Mouse (Mus musculus) neural tube, embryonic 13.5 days (tissue): Measurements from ENCODE around the gene Col2a1. TPM values are rescaled to one million over a fixed set of nuclear protein-coding genes. Genes with fewer than 3 reads are reported as not detected.
A peak's percentile ranks its signal among the peaks of the same experiment; 100 is the strongest.

Experiments used
- ATAC-seq: fragments of 200-750 bp; cut with Nextera tagmentation; 2 replicates; pipeline ENCODE4 v1.8.0; 2017; ENCODE audit warnings: low read depth, mild to moderate bottlenecking, moderate TSS enrichment, moderate library complexity
- H3K27ac ChIP-seq: fragments of 300-500 bp; sonication (generic); replicated peaks from 2 replicates; pipeline ENCODE4 v1.5.1; 2015; ENCODE audit warnings: moderate library complexity, mild to moderate bottlenecking, inconsistent platforms
- H3K27me3 ChIP-seq: fragments of 300-500 bp; sonication (generic); 2 replicates; pipeline ENCODE4 v1.6.1; 2015; ENCODE audit warnings: mild to moderate bottlenecking, inconsistent platforms
- H3K36me3 ChIP-seq: fragments of 300-500 bp; sonication (generic); 2 replicates; pipeline ENCODE4 v1.6.1; 2015; ENCODE audit warnings: mild to moderate bottlenecking, inconsistent platforms
- H3K4me1 ChIP-seq: fragments of 300-500 bp; sonication (generic); replicated peaks from 2 replicates; pipeline ENCODE4 v1.6.1; 2015; ENCODE audit warnings: inconsistent platforms
- H3K4me2 ChIP-seq: fragments of 300-500 bp; sonication (generic); 2 replicates; pipeline ENCODE4 v1.6.1; 2015; ENCODE audit warnings: inconsistent platforms, mild to moderate bottlenecking, moderate library complexity
- H3K4me3 ChIP-seq: fragments of 300-500 bp; sonication (generic); 2 replicates; pipeline ENCODE4 v1.5.1; 2015; ENCODE audit warnings: mild to moderate bottlenecking, inconsistent platforms
- H3K9ac ChIP-seq: fragments of 300-500 bp; sonication (generic); 2 replicates; pipeline ENCODE4 v1.6.1; 2015; ENCODE audit warnings: moderate library complexity, mild to moderate bottlenecking, inconsistent platforms
- H3K9me3 ChIP-seq: fragments of 300-500 bp; sonication (generic); 2 replicates; pipeline ENCODE4 v1.6.1; 2016; ENCODE audit warnings: inconsistent platforms
- WGBS: fragments of 180-500 bp; shearing (Covaris S2); methylation state at CpG from one replicate; pipeline ENCODE4 v1.1.7; 2015; 5-methylcytosine and 5-hydroxymethylcytosine counted together
- polyA plus RNA-seq: library from polyadenylated mRNA; unstranded; fragments of >200 nt; fragmentation: Nextera tagmentation; extraction: Ambion mirVana; gene quantifications from 2 replicates; pipeline ENCODE4 v1.2.1, GENCODE M21; 2015

Col2a1 gene
- polyA plus RNA-seq, result 67.1 and 89.2 TPM in 2 replicates

DNA sequence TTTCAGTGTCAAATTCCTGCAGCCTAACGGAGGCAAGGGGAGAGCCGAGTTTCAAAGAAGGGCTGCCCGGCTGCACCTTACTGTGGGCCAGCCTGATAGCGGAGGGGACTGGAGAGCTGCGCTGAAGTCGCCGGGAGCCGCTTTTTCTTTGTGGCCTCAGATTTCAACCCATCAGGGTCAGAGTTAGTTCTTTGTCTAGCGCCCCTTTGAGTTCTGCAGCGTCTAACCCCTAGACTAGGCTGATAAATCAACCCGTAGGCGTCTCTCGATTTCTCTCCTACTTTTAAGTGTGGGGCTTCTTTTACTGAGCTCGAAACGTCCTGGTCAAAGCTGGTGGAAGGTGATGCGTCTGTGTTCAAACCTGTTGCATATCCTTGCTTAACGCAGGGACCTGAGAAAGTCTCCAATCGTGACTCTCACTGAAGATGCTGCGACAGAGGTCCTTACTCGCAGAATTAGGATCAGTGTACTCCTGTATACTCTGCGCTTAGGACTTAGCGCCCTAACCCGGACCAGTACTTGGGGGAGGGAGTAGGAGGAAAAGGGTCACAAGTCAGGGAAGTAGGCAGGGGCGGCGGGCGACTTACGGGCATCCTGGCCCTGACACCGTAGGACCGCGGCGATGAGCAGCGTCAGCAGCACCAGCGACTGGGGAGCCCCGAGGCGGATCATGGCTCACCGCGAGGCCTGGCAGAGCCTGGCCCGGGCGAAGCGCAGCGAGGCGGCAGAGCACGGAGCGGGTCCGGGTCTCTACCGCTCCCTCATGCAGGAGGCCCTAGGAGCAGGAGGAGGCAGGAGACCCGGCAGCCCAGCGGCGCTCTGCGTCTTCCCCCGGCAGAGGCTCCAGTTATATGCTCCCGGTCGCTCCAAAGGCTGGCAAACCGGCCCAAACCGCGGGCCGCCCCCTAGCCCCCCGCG lies at the start of gene Col2a1:
Col2a1 (minus strand) TSS at position 874 of the 918 bp plus-strand sequence.
- H3K4me3 ChIP-seq, result peak within 1 kb of the TSS; percentile 43
- H3K9ac ChIP-seq, result peak within 1 kb of the TSS; percentile 68
- H3K4me2 ChIP-seq, result peak within 1 kb of the TSS; percentile 84
- peak; percentile 22 for ATAC-seq
- no peaks in the 10 kb centered on the region for H3K9me3 ChIP-seq
- no peaks in the 10 kb centered on the region for H3K36me3 ChIP-seq
- WGBS, result under 1% methylated on average over 59 of the region's 59 CpGs
- H3K4me1 ChIP-seq, result peaks cover 63% of the 10 kb centered on the region
- H3K27me3 ChIP-seq, result peaks cover 61% of the 10 kb centered on the region
- H3K27ac ChIP-seq, result peak within 1 kb of the TSS; percentile 87

DNA sequence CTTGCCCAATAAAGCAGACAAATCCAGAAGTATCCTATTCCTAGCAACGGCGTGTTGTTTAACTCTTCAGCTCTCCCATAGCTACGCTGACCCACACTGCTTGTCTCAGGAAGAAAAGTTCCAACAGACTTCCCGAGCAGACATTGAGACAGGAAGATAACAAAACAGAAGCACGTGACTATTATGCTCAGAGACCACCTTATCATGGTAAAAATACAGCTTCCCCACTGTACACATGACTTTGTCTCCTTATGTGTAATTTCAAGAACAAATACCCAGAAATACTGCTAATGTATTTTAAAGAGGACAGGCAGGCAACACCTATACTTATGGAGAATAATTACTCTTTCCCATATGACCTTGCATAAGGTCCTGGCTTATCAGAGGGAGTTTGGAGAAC lies 47.2 kb upstream of the Col2a1 start:
- Histone ChIP-seq H3K9me3 (no peaks in the 10 kb centered on the region), H3K27me3 (no peaks in the 10 kb centered on the region), H3K4me1 (no peaks in the 10 kb centered on the region), H3K27ac (no peak overlapping the region), H3K36me3 (peaks cover 63% of the 10 kb centered on the region), H3K4me2 (no peak overlapping the region), H3K9ac (no peak overlapping the region), H3K4me3 (no peak overlapping the region)
- WGBS, result 90% methylated on average over 5 of the region's 5 CpGs
- ATAC-seq, result no peak

DNA sequence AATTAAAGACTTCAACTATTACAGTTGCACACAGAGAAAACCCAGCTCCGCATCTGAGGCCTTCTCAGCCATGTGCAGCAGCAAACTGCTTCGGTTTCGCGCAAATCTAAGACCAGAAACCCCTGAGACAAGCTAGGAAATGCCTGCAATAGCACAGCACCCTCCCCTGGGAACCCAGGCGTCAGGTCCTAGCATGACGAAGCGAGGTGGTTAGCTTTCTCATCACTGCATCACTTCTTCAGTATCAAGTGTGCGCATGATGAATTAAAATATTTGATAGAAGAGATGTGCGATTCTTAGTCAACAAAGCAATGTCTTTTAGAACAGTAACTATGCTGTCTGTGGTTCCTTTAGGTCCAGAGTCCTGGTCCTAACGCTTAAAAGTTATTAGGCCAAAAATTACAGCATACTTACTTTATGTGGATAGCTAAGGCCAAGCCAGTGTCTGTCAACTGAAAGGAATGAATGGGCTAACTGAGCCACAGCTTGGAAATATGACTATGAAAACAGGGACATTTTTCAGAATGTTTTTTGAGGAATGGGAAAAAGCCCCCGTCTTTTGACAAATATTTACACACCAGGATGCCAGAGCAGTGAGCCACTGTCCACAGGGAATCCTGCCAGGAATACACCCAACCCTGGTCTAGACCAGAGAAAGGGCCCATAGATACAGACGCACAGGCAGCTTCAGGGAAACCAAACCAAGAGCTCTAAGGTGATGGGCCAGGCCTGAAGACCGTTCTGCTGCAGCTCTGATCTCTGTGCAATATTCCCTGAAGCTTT lies 44.6 kb upstream of the Col2a1 start:
- no peak for ATAC-seq
- no peak overlapping the region for H3K4me3 ChIP-seq
- H3K27ac ChIP-seq, result no peak overlapping the region
- WGBS, result 91% methylated on average over 13 of the region's 13 CpGs
- H3K27me3 ChIP-seq, result no peaks in the 10 kb centered on the region
- H3K4me2 ChIP-seq, result no peak overlapping the region
- no peaks in the 10 kb centered on the region for H3K4me1 ChIP-seq
- no peak overlapping the region for H3K9ac ChIP-seq
- peaks cover 81% of the 10 kb centered on the region for H3K36me3 ChIP-seq
- H3K9me3 ChIP-seq, result no peaks in the 10 kb centered on the region

DNA sequence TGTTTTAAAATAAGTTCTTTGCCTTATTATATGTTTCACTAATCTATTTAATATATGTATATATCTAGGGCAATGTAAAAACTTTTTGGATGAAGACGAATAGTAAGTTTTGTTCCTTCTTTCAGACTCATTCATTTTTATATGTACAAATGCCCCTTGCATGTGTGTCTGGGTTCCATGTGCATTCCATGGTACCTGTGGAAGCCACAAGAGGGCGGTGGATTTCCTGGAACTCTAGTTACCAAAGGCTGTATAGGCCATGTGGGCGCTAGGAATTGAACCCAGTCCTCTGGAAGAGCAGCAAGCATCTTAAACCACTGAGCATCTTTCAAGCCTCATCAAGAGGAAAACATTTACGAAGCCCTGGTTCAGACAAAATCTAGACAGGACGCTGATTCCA lies 39.9 kb upstream of the Col2a1 start:
- H3K27me3 ChIP-seq, result no peaks in the 10 kb centered on the region
- H3K9me3 ChIP-seq, result no peaks in the 10 kb centered on the region
- no peaks in the 10 kb centered on the region for H3K4me1 ChIP-seq
- peaks cover 94% of the 10 kb centered on the region for H3K36me3 ChIP-seq
- 93% methylated on average over 5 of the region's 5 CpGs for whole genome bisulfite sequencing
- no peak overlapping the region for H3K4me2 ChIP-seq
- H3K4me3 ChIP-seq, result no peak overlapping the region
- H3K9ac ChIP-seq, result no peak overlapping the region
- H3K27ac ChIP-seq, result no peak overlapping the region
- no peak for ATAC-seq

DNA sequence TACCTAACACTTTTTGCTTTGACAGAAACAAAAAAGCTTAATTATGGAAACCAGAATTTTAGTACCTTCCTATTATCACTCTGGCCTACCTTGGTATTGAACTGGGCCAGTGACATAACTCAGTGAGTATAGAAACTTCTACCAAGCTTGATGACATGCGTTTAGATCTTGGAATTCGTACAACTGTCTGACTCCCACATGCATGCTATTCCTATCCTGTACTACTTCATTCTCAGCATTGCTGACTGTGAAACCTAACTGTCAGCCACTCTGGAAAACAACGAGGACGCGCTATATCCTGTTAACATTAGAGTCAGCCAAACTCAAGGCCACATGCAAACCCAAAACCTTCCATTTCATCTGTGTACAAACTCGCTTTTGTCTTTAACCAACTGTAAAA lies 39.5 kb upstream of the Col2a1 start:
- ATAC-seq, result no peak
- Histone ChIP-seq H3K9me3 (no peaks in the 10 kb centered on the region), H3K4me2 (no peak overlapping the region), H3K27me3 (no peaks in the 10 kb centered on the region), H3K4me3 (no peak overlapping the region), H3K9ac (no peak overlapping the region), H3K27ac (no peak overlapping the region), H3K36me3 (peaks cover 94% of the 10 kb centered on the region), H3K4me1 (no peaks in the 10 kb centered on the region)
- WGBS, result 94% methylated on average over 6 of the region's 6 CpGs

DNA sequence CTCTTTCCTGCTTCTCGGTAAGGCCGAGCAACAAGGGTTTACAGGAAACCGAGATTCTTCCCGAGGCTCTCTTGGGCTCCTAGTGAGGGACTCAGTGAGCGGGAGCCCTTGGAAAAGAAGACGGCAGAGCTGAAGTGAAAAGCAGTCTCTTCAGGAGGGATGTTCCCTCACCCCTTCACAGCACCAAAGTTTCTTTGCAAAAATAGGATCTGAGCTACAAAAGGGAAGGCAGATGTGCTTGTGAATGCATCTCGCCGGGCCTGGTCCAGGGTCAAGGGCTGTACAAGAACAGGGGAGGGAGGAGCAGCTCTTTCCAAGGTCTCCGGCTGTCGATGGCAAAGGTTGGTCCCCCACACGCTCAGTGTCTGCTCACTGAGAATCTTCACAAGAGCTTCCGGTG lies 38.0 kb upstream of the Col2a1 start:
- Histone ChIP-seq H3K27ac (no peak overlapping the region), H3K9ac (no peak overlapping the region), H3K4me2 (no peak overlapping the region), H3K27me3 (no peaks in the 10 kb centered on the region), H3K36me3 (peaks cover 91% of the 10 kb centered on the region), H3K9me3 (no peaks in the 10 kb centered on the region), H3K4me1 (no peaks in the 10 kb centered on the region), H3K4me3 (no peak overlapping the region)
- 91% methylated on average over 12 of the region's 12 CpGs for WGBS
- ATAC-seq, result no peak

DNA sequence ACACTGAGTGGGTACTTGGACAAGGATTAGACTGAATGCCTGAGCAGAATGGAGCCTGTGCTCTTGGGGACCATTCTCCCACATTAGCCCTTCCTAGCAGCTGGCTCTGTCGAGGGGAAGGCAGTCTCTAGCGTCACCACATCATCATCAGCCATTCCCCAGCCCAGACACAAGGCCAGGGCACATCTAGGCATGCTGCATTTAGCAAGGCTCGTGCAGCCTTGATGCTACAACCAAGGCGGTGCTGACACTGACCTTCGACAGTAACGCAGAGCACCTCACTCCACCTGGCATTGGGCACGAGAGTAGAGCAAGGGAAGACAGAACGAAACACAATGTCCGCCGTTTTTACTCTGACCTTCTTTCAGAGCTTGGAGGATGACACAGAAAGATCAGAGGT lies 35.2 kb upstream of the Col2a1 start:
- Histone ChIP-seq H3K4me2 (no peak overlapping the region), H3K36me3 (peaks cover 84% of the 10 kb centered on the region), H3K4me1 (peaks cover 13% of the 10 kb centered on the region), H3K4me3 (no peak overlapping the region), H3K9me3 (no peaks in the 10 kb centered on the region), H3K27ac (no peak overlapping the region), H3K27me3 (no peaks in the 10 kb centered on the region), H3K9ac (no peak overlapping the region)
- WGBS, result 89% methylated on average over 10 of the region's 10 CpGs
- ATAC-seq, result no peak

DNA sequence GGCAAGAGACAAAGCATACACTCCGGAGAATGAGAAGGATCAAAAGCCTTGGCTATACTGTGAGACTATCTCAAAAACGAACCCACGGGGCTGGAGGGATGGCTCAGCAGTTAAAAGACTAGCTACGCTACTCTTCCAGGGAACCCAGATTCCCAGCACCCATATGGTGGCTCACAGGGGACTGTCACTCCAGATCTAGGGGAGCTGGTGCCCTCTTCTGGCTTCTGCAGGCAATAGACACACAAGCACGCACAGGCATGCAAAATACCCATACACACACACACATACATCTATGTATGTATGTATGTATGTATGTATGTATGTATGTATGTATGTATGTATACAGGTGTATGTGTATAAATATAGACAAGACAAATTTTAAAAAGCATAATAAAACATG lies 32.1 kb upstream of the Col2a1 start:
- Histone ChIP-seq H3K4me2 (no peak overlapping the region), H3K9me3 (no peaks in the 10 kb centered on the region), H3K9ac (no peak overlapping the region), H3K36me3 (peaks cover 62% of the 10 kb centered on the region), H3K4me3 (no peak overlapping the region), H3K4me1 (peaks cover 15% of the 10 kb centered on the region), H3K27ac (no peak overlapping the region), H3K27me3 (no peaks in the 10 kb centered on the region)
- ATAC-seq, result no peak
- 90% methylated on average over 5 of the region's 5 CpGs for WGBS

DNA sequence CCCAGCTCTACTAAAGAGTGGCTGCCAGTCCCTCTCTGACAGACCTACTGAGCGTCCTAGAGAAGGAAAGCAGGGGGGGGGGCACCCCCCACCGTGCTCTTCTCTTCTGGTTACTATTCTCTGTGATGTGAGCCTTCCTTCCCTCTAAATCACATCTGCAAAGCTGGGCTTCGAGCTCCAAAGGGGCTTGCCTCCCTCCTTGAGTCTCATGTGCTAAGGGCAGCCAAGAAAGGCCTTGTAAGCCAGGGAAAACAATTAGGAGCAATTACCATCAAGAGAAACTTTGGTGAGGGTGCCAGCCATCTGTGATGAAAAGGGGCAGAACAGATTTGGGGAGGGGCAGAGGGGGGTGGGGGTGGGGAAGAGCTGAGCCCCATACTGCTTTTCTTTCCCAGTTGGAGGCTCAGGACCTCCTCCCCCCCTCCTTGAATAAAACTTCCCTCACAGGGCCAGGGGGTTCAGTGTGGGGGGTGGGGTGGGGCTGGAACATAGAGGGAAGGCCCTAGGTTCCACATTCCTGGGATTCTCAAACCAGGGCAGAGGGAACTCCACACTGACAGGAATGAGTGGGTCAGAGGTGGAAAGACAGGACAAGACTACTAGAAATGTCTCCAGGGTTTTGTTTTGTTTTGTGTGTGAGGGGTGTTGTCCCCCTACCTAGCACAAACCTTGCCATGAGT lies 30.7 kb upstream of the Col2a1 start:
- Histone ChIP-seq H3K9ac (no peak overlapping the region), H3K4me1 (peaks cover 15% of the 10 kb centered on the region)

DNA sequence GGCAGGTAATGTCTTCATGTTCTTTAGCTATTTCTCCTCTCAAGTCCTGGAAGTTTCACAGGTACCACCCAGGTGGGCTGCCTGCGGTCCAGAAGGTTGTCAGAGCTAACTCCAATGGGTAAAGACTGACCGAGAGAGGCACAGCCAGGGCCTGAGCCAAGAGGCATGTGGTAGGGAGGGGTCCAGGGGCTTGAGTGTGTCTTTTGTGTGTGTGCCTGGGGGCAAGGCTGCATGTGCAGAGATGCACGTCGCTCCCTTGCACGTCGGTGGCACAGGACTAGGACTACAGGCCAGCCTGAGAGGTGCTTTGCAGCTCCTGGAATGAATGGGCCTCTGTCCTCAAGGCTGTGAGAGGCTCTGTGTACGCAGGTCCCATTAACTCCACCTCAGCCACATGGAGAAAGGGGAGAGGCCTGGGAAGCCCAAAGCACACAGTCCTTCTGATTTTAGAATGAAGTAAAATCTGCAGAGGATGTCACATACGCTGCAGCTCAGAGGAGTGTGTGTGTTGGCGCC lies 28.8 kb upstream of the Col2a1 start:
- Histone ChIP-seq H3K4me1 (peaks cover 15% of the 10 kb centered on the region), H3K9ac (no peak overlapping the region), H3K4me3 (no peak overlapping the region), H3K9me3 (no peaks in the 10 kb centered on the region), H3K27me3 (no peaks in the 10 kb centered on the region), H3K36me3 (peaks cover 33% of the 10 kb centered on the region), H3K4me2 (no peak overlapping the region), H3K27ac (no peak overlapping the region)
- no peak for ATAC-seq
- WGBS, result 74% methylated on average over 9 of the region's 9 CpGs

More for the DNA sequence above, 30.7 kb upstream of the Col2a1 start:
- Histone ChIP-seq H3K36me3 (peaks cover 49% of the 10 kb centered on the region), H3K4me2 (no peak overlapping the region), H3K4me3 (no peak overlapping the region), H3K9me3 (no peaks in the 10 kb centered on the region), H3K27ac (no peak overlapping the region), H3K27me3 (no peaks in the 10 kb centered on the region)
- ATAC-seq, result 0 out of 2 replicates have a peak, but pooled peaks have one; percentile 19
- WGBS, result 5% methylated on average over 3 of the region's 3 CpGs

DNA sequence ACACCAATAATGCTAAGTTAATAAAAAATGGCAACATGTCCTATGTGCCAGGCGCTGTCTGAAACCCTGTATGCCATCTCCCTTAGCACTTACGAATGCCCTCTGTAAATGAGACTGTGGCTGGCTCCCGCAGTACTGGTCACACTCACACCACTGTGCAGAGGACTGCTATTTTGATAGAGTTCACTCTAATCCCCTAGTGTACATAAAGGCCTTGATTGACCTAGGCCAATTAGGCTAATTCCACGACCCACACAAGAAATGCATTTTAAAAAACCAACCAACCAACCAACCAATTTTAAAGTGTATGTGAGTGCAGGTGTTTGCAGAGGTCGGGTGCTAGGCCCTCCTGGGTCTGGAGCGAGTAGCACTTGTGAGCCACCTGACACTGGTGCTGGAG lies 25.3 kb upstream of the Col2a1 start:
- Histone ChIP-seq H3K4me1 (peaks cover 37% of the 10 kb centered on the region), H3K27me3 (no peaks in the 10 kb centered on the region), H3K36me3 (0 out of 2 replicates have a peak, but pooled peaks cover 7% of the 10 kb centered on the region), H3K9ac (no peak overlapping the region), H3K9me3 (no peaks in the 10 kb centered on the region), H3K4me3 (no peak overlapping the region), H3K4me2 (no peak overlapping the region), H3K27ac (no peak overlapping the region)
- WGBS, result 82% methylated on average over 6 of the region's 6 CpGs
- no peak for ATAC-seq
